Mouse (Mus musculus): ENCODE data around the gene Dip2b. TPM values are rescaled to one million over a fixed set of nuclear protein-coding genes. Genes with fewer than 3 reads are reported as not detected.

The Dip2b gene
- 2.4 and 3.0 TPM in 2 replicates for polyA plus RNA-seq (2015; fragmentation: Nextera tagmentation; extraction: Ambion mirVana)

- H3K4me3 ChIP-seq (ENCODE audit: low read depth, low read length): peak within 1 kb of the TSS; percentile 84
- H3K9me3 ChIP-seq (replicated peaks; ENCODE audit: control insufficient read depth, low read length): no peaks in the 10 kb centered on the region
- peaks cover 25% of the 10 kb centered on the region for H3K4me1 ChIP-seq (ENCODE audit: control insufficient read depth, low read depth, low read length)
- H3K4me2 ChIP-seq (ENCODE audit: low read depth, low read length): peak within 1 kb of the TSS; percentile 86
- H3K27me3 ChIP-seq (ENCODE audit: control insufficient read depth, insufficient read depth, low read depth, low read length): peaks cover 14% of the 10 kb centered on the region
- under 1% methylated on average over 61 of the region's 68 CpGs for WGBS (ENCODE audit: insufficient replicate concordance)
- H3K27ac ChIP-seq (ENCODE audit: low read length): peak within 1 kb of the TSS; percentile 78
- ATAC-seq (ENCODE audit: low read depth): peak; percentile 85
- H3K36me3 ChIP-seq (ENCODE audit: control insufficient read depth, insufficient read depth): no peaks in the 10 kb centered on the region
- peak within 1 kb of the TSS; percentile 92 for H3K9ac ChIP-seq (ENCODE audit: low read depth, low read length)
Measured at GRCm38 (mm10) chr15:100038470-100038971, at the start of gene Dip2b. TSS of gene Dip2b (plus strand) at chr15:100038664.

GRCm38 (mm10) chr15:99993100-99993499, 45.4 kb upstream of the Dip2b start:
- Histone ChIP-seq H3K4me1 (ENCODE audit: control insufficient read depth, low read depth, low read length) (no peaks in the 10 kb centered on the region), H3K4me3 (ENCODE audit: low read depth, low read length) (no peak overlapping the region), H3K27ac (ENCODE audit: low read length) (no peak overlapping the region), H3K36me3 (ENCODE audit: control insufficient read depth, insufficient read depth) (peaks cover 18% of the 10 kb centered on the region), H3K9ac (ENCODE audit: low read depth, low read length) (no peak overlapping the region), H3K27me3 (ENCODE audit: control insufficient read depth, insufficient read depth, low read depth, low read length) (no peaks in the 10 kb centered on the region), H3K9me3 (replicated peaks; ENCODE audit: control insufficient read depth, low read length) (no peaks in the 10 kb centered on the region), H3K4me2 (ENCODE audit: low read depth, low read length) (no peak overlapping the region)
- 95% methylated on average over 1 of the region's 1 CpGs for WGBS (ENCODE audit: insufficient replicate concordance)
- no peak for ATAC-seq (ENCODE audit: low read depth)

GRCm38 (mm10) chr15:99997114-99997804, 41.2 kb upstream of the Dip2b start:
- Histone ChIP-seq H3K4me1 (ENCODE audit: control insufficient read depth, low read depth, low read length) (no peaks in the 10 kb centered on the region), H3K36me3 (ENCODE audit: control insufficient read depth, insufficient read depth) (peaks cover 18% of the 10 kb centered on the region), H3K9ac (ENCODE audit: low read depth, low read length) (no peak overlapping the region), H3K27me3 (ENCODE audit: control insufficient read depth, insufficient read depth, low read depth, low read length) (no peaks in the 10 kb centered on the region), H3K4me3 (ENCODE audit: low read depth, low read length) (no peak overlapping the region), H3K4me2 (ENCODE audit: low read depth, low read length) (no peak overlapping the region), H3K27ac (ENCODE audit: low read length) (no peak overlapping the region), H3K9me3 (replicated peaks; ENCODE audit: control insufficient read depth, low read length) (no peaks in the 10 kb centered on the region)
- 75% methylated on average over 6 of the region's 6 CpGs for WGBS (ENCODE audit: insufficient replicate concordance)
- no peak for ATAC-seq (ENCODE audit: low read depth)

- Histone ChIP-seq H3K4me3 (ENCODE audit: low read depth, low read length) (no peak overlapping the region), H3K36me3 (ENCODE audit: control insufficient read depth, insufficient read depth) (peaks cover 20% of the 10 kb centered on the region), H3K4me2 (ENCODE audit: low read depth, low read length) (no peak overlapping the region), H3K27me3 (ENCODE audit: control insufficient read depth, insufficient read depth, low read depth, low read length) (no peaks in the 10 kb centered on the region), H3K27ac (ENCODE audit: low read length) (no peak overlapping the region), H3K9me3 (replicated peaks; ENCODE audit: control insufficient read depth, low read length) (no peaks in the 10 kb centered on the region), H3K9ac (ENCODE audit: low read depth, low read length) (no peak overlapping the region), H3K4me1 (ENCODE audit: control insufficient read depth, low read depth, low read length) (no peaks in the 10 kb centered on the region)
- 79% methylated on average over 1 of the region's 1 CpGs for WGBS (ENCODE audit: insufficient replicate concordance)
- no peak for ATAC-seq (ENCODE audit: low read depth)
Measured at GRCm38 (mm10) chr15:99999390-99999789, 39.1 kb upstream of the Dip2b start.

DNA sequence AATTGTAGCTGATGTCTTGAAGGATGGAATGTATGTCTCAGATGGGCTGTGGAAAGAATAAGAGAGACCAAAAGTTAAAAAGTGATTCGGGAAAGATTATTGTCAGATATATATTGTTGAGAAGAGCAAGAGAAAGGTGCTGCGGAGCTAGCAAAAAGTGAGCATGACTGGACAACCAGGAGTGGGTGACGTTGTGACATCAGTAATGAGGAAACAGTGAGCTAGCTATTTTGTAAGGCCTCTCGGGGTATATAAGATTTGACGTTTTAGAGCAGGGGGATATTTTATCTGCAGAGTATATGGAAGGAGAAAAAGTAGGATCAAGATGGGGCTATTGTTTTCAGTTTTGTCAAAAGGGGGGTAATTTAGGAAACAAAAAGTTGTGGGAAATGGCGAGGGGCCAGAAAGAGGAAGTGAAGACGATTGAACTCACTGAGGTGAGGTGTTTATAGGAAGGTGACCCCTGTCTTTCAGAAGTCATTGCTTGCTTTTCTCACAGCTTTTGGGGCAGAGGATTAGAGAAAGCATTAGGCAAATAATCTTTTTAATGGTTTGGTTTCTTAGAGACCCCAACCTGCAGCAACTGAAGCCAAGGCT, 33.7 kb upstream of the Dip2b start:
- H3K9ac ChIP-seq (ENCODE audit: low read depth, low read length): no peak overlapping the region
- H3K9me3 ChIP-seq (replicated peaks; ENCODE audit: control insufficient read depth, low read length): no peaks in the 10 kb centered on the region
- no peak overlapping the region for H3K4me3 ChIP-seq (ENCODE audit: low read depth, low read length)
- ATAC-seq (ENCODE audit: low read depth): no peak
- H3K36me3 ChIP-seq (ENCODE audit: control insufficient read depth, insufficient read depth): peaks cover 28% of the 10 kb centered on the region
- H3K27me3 ChIP-seq (ENCODE audit: control insufficient read depth, insufficient read depth, low read depth, low read length): no peaks in the 10 kb centered on the region
- no peaks in the 10 kb centered on the region for H3K4me1 ChIP-seq (ENCODE audit: control insufficient read depth, low read depth, low read length)
- H3K4me2 ChIP-seq (ENCODE audit: low read depth, low read length): no peak overlapping the region
- no peak overlapping the region for H3K27ac ChIP-seq (ENCODE audit: low read length)
- 64% methylated on average over 7 of the region's 7 CpGs for WGBS (ENCODE audit: insufficient replicate concordance)

DNA sequence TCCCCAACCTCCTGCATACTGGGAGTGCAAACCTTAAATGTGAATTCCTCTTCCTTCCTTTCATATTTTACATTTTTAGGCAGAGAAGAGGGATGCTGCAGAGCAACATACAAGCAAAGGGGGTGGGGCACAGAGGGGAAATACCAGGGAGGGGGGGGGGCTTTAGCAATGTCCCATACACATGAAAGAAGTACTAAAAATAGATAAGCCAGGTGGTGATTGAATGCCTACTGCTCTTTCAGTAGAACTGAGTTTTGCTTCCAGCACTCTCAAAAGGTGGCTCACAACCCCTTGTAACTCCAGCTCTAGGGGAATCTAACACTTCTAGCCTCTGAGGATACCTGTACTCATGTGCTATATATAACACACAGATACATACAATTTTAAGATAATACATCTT, 32.3 kb upstream of the Dip2b start:
- Histone ChIP-seq H3K9me3 (replicated peaks; ENCODE audit: control insufficient read depth, low read length) (no peaks in the 10 kb centered on the region), H3K4me2 (ENCODE audit: low read depth, low read length) (no peak overlapping the region), H3K4me3 (ENCODE audit: low read depth, low read length) (no peak overlapping the region), H3K27me3 (ENCODE audit: control insufficient read depth, insufficient read depth, low read depth, low read length) (no peaks in the 10 kb centered on the region), H3K9ac (ENCODE audit: low read depth, low read length) (no peak overlapping the region), H3K27ac (ENCODE audit: low read length) (no peak overlapping the region), H3K36me3 (ENCODE audit: control insufficient read depth, insufficient read depth) (peaks cover 29% of the 10 kb centered on the region), H3K4me1 (ENCODE audit: control insufficient read depth, low read depth, low read length) (no peaks in the 10 kb centered on the region)
- no peak for ATAC-seq (ENCODE audit: low read depth)

GRCm38 (mm10) chr15:100018280-100018899, 20.1 kb upstream of the Dip2b start:
- H3K9ac ChIP-seq (ENCODE audit: low read depth, low read length): no peak overlapping the region
- H3K4me3 ChIP-seq (ENCODE audit: low read depth, low read length): no peak overlapping the region
- no peak overlapping the region for H3K27ac ChIP-seq (ENCODE audit: low read length)
- H3K4me2 ChIP-seq (ENCODE audit: low read depth, low read length): no peak overlapping the region
- 64% methylated on average over 6 of the region's 6 CpGs for WGBS (ENCODE audit: insufficient replicate concordance)
- H3K9me3 ChIP-seq (replicated peaks; ENCODE audit: control insufficient read depth, low read length): no peaks in the 10 kb centered on the region
- H3K27me3 ChIP-seq (ENCODE audit: control insufficient read depth, insufficient read depth, low read depth, low read length): no peaks in the 10 kb centered on the region
- ATAC-seq (ENCODE audit: low read depth): no peak
- 0 out of 2 replicates have a peak, but pooled peaks cover 4% of the 10 kb centered on the region for H3K36me3 ChIP-seq (ENCODE audit: control insufficient read depth, insufficient read depth)
- no peaks in the 10 kb centered on the region for H3K4me1 ChIP-seq (ENCODE audit: control insufficient read depth, low read depth, low read length)

- Histone ChIP-seq H3K4me2 (ENCODE audit: low read depth, low read length) (no peak overlapping the region), H3K9ac (ENCODE audit: low read depth, low read length) (no peak overlapping the region), H3K36me3 (ENCODE audit: control insufficient read depth, insufficient read depth) (no peaks in the 10 kb centered on the region), H3K27me3 (ENCODE audit: control insufficient read depth, insufficient read depth, low read depth, low read length) (no peaks in the 10 kb centered on the region), H3K4me3 (ENCODE audit: low read depth, low read length) (no peak overlapping the region), H3K4me1 (ENCODE audit: control insufficient read depth, low read depth, low read length) (peaks cover 3% of the 10 kb centered on the region), H3K27ac (ENCODE audit: low read length) (no peak overlapping the region), H3K9me3 (replicated peaks; ENCODE audit: control insufficient read depth, low read length) (no peaks in the 10 kb centered on the region)
- no peak for ATAC-seq (ENCODE audit: low read depth)
- 64% methylated on average over 1 of the region's 1 CpGs for WGBS (ENCODE audit: insufficient replicate concordance)
Measured at GRCm38 (mm10) chr15:100021175-100021574, 17.3 kb upstream of the Dip2b start.

DNA sequence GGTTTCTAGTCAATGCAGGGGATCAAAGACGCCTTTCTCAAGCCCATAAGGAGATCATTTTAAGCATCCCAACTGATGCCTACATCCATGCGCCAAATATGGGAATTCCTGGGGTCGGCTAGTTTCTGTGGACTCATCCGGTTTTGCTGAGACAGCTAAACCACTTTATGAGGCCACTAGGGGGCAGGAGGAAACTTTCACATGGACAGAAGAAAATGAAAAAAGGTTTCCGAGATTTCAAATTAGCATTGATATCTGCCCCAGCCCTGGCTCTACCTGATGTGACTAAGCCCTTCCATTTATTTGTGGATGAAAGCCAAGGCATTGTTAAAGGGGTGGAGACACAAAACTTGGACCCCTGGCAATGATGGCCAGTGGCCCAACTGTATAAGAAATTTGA, 15.5 kb upstream of the Dip2b start:
- Histone ChIP-seq H3K27ac (ENCODE audit: low read length) (no peak overlapping the region), H3K36me3 (ENCODE audit: control insufficient read depth, insufficient read depth) (no peaks in the 10 kb centered on the region), H3K4me3 (ENCODE audit: low read depth, low read length) (no peak overlapping the region), H3K9me3 (replicated peaks; ENCODE audit: control insufficient read depth, low read length) (no peaks in the 10 kb centered on the region), H3K9ac (ENCODE audit: low read depth, low read length) (no peak overlapping the region), H3K4me2 (ENCODE audit: low read depth, low read length) (no peak overlapping the region), H3K27me3 (ENCODE audit: control insufficient read depth, insufficient read depth, low read depth, low read length) (no peaks in the 10 kb centered on the region), H3K4me1 (ENCODE audit: control insufficient read depth, low read depth, low read length) (peaks cover 3% of the 10 kb centered on the region)
- WGBS (ENCODE audit: insufficient replicate concordance): 14% methylated on average over 5 of the region's 5 CpGs
- ATAC-seq (ENCODE audit: low read depth): no peak
